Mouse (Mus musculus) heart, embryonic 11.5 days (tissue): ENCODE measurements around the gene Vhl. TPM values are rescaled to one million over a fixed set of nuclear protein-coding genes. Genes with fewer than 3 reads are reported as not detected.

ENCODE experiments used
- ATAC-seq: fragments of 200-750 bp; cut with Nextera tagmentation; replicated peaks from 2 replicates; pipeline ENCODE4 v1.8.0; 2017; ENCODE audit warnings: moderate library complexity; ENCODE audit not compliant: insufficient number of reproducible peaks, low FRiP score, low TSS enrichment
- H3K27ac ChIP-seq: fragments of 300-500 bp; sonication (generic); 2 replicates; pipeline ENCODE4 v1.5.1; 2014; ENCODE audit warnings: mild to moderate bottlenecking, low read depth, low read length
- H3K27me3 ChIP-seq: fragments of 300-500 bp; sonication (generic); 2 replicates; pipeline ENCODE4 v1.6.1; 2014; ENCODE audit warnings: mild to moderate bottlenecking, low read length, mixed read lengths; ENCODE audit not compliant: control insufficient read depth, insufficient read depth
- H3K36me3 ChIP-seq: fragments of 300-500 bp; sonication (generic); 2 replicates; pipeline ENCODE4 v1.6.1; 2014; ENCODE audit warnings: mild to moderate bottlenecking, low read length, moderate library complexity, mixed read lengths; ENCODE audit not compliant: control insufficient read depth, insufficient read depth
- H3K4me1 ChIP-seq: fragments of 300-500 bp; sonication (generic); 2 replicates; pipeline ENCODE4 v1.6.1; 2014; ENCODE audit warnings: low read length; ENCODE audit not compliant: control insufficient read depth, insufficient read depth
- H3K4me2 ChIP-seq: fragments of 300-500 bp; sonication (generic); 2 replicates; pipeline ENCODE4 v1.6.1; 2014; ENCODE audit warnings: mild to moderate bottlenecking, moderate library complexity
- H3K4me3 ChIP-seq: fragments of 300-500 bp; sonication (generic); 2 replicates; pipeline ENCODE4 v1.5.1; 2014; ENCODE audit warnings: low read depth, low read length
- H3K9ac ChIP-seq: fragments of 300-500 bp; sonication (generic); 2 replicates; pipeline ENCODE4 v1.6.1; 2014; ENCODE audit warnings: mild to moderate bottlenecking, low read depth, low read length, moderate library complexity
- H3K9me3 ChIP-seq: fragments of 300-500 bp; sonication (generic); replicated peaks from 2 replicates; pipeline ENCODE4 v1.6.1; 2016; ENCODE audit warnings: low read length; ENCODE audit not compliant: control insufficient read depth
- WGBS: fragments of 180-500 bp; shearing (Covaris S2); extraction: QIAGEN DNeasy Blood & Tissue Kit; methylation state at CpG from one replicate; pipeline ENCODE4 v1.1.7; 2014; ENCODE audit not compliant: insufficient replicate concordance; 5-methylcytosine and 5-hydroxymethylcytosine counted together
- polyA plus RNA-seq: library from polyadenylated mRNA; unstranded; fragments of >200 nt; fragmentation: Nextera tagmentation; extraction: Ambion mirVana; gene quantifications from 2 replicates; pipeline ENCODE4 v1.2.1, GENCODE M21; 2014

Gene Vhl
- polyA plus RNA-seq, 1 experiment from 2014 or later, result 31.2 TPM

- Histone ChIP-seq H3K9me3 (no peaks in the 10 kb centered on the region), H3K4me1 (no peaks in the 10 kb centered on the region; the same call in 1 of the 2 replicates), H3K27ac (no peak within 1 kb of the TSS), H3K4me2 (peak within 1 kb of the TSS; percentile 81), H3K36me3 (no peaks in the 10 kb centered on the region), H3K4me3 (peak within 1 kb of the TSS; percentile 56), H3K27me3 (no peaks in the 10 kb centered on the region), H3K9ac (peak within 1 kb of the TSS; percentile 75)
- 8% methylated on average over 37 of the region's 37 CpGs for WGBS
- ATAC-seq, result peak; percentile 88
Observed at GRCm38 (mm10) chr6:113638302-113639040, 14.7 kb downstream of the Vhl start, which contains the start of gene Irak2. Gene Irak2 (plus strand): TSS chr6:113638467.

DNA sequence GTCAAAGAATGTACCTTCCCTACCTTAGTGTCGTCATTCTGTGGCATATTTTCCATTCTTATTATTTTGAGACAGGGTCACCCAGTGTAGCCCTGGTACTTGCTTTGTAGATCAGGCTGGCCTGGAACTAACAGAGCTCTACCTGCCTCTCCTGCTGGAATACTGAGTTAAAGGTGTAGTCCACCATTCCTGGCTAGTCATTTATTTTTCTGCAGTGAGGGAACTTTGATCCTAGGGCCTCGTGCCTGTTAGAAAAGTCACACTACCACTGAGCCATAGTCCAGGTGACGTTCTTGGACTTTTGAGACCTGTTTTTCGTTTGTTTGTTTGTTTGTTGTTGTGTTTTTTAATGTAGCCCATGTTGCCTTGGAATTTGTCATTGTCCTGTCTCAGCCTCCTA lies 15.4 kb downstream of the Vhl start:
- ATAC-seq, result no peak
- no peak overlapping the region for H3K27ac ChIP-seq
- no peaks in the 10 kb centered on the region for H3K27me3 ChIP-seq
- H3K9ac ChIP-seq, result no peak overlapping the region
- H3K4me2 ChIP-seq, result no peak overlapping the region
- 75% methylated on average over 4 of the region's 4 CpGs for WGBS
- H3K4me1 ChIP-seq, result no peaks in the 10 kb centered on the region; the same call in 1 of the 2 replicates
- H3K4me3 ChIP-seq, result no peak overlapping the region
- H3K9me3 ChIP-seq, result no peaks in the 10 kb centered on the region
- H3K36me3 ChIP-seq, result no peaks in the 10 kb centered on the region

DNA sequence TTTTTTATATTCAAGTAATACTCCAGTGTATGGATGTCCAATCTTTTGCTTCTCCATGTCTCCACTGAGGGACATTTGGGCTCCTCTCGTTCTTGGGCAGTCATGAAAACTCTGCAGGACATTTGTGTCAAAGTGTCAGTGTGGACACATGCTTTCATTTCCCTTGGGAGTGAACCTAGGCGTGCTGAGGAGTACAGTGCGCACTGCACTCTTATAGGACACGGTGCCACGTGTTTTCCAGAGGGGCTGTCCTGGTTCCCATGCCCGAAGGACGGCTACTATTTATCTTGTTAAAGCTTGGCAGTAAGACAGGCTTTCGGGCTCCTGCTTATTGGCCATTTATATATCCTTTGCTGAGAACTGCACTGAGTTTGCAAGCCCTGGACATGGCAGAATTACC lies 18.8 kb downstream of the Vhl start:
- no peak overlapping the region for H3K4me3 ChIP-seq
- no peaks in the 10 kb centered on the region for H3K27me3 ChIP-seq
- H3K36me3 ChIP-seq, result no peaks in the 10 kb centered on the region
- H3K9ac ChIP-seq, result no peak overlapping the region
- 79% methylated on average over 8 of the region's 8 CpGs for WGBS
- H3K4me1 ChIP-seq, result no peaks in the 10 kb centered on the region; the same call in 1 of the 2 replicates
- no peak overlapping the region for H3K27ac ChIP-seq
- no peak for ATAC-seq
- H3K4me2 ChIP-seq, result no peak overlapping the region
- no peaks in the 10 kb centered on the region for H3K9me3 ChIP-seq

DNA sequence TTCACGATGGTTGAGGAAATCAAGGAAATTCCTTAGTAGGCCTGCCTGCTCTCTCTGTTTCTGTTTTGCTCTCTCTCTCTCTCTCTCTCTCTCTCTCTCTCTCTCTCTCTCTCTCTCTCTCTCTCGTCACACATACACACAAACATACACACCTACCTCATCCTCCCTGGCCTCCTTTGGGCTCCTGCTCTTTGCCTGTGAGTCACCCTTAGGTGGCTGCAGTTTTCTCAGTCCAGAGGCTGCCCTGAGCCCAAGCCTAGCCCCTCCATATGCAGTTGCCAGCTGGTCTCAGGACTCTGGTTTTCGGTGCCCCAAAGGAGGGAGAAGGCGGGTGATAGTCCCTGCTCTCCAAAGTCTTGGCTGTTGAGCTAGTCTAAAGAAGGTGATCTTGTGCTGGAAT lies 19.3 kb downstream of the Vhl start:
- no peaks in the 10 kb centered on the region for H3K27me3 ChIP-seq
- H3K4me2 ChIP-seq, result no peak overlapping the region
- no peak overlapping the region for H3K27ac ChIP-seq
- H3K4me3 ChIP-seq, result no peak overlapping the region
- no peak overlapping the region for H3K9ac ChIP-seq
- H3K36me3 ChIP-seq, result no peaks in the 10 kb centered on the region
- WGBS, result 68% methylated on average over 4 of the region's 4 CpGs
- no peak for ATAC-seq
- H3K9me3 ChIP-seq, result no peaks in the 10 kb centered on the region
- H3K4me1 ChIP-seq, result no peaks in the 10 kb centered on the region; the same call in 1 of the 2 replicates

GRCm38 (mm10) chr6:113643967-113644366 lies 20.2 kb downstream of the Vhl start:
- H3K9ac ChIP-seq, result no peak overlapping the region
- H3K27ac ChIP-seq, result no peak overlapping the region
- no peak overlapping the region for H3K4me3 ChIP-seq
- H3K4me2 ChIP-seq, result no peak overlapping the region
- H3K4me1 ChIP-seq, result no peaks in the 10 kb centered on the region
- no peaks in the 10 kb centered on the region for H3K9me3 ChIP-seq
- no peaks in the 10 kb centered on the region for H3K36me3 ChIP-seq
- ATAC-seq, result no peak
- no peaks in the 10 kb centered on the region for H3K27me3 ChIP-seq
- 85% methylated on average over 2 of the region's 2 CpGs for WGBS

DNA sequence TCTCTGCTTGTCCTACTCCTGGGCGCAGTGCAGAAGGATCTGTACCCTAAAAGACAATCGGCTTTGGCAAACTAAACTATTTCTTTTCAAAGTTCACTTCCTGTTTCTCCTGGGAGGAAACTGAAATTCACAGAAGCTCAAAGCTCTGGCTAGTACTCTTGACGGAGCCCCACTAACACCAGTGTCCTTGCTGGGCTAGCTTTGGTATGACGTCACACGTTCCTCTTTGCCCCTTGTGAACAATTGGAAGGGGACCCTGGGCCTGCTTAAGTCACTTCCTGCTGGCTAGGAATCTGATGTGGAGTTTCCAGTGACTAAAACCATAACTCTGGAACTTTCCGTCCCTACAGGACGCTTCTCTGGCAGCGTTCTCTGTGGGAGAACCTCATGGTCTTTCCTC lies 21.0 kb downstream of the Vhl start:
- no peaks in the 10 kb centered on the region for H3K9me3 ChIP-seq
- no peak for ATAC-seq
- H3K36me3 ChIP-seq, result no peaks in the 10 kb centered on the region
- H3K4me1 ChIP-seq, result no peaks in the 10 kb centered on the region
- H3K27ac ChIP-seq, result 0 out of 2 replicates have a peak overlapping the region, but pooled peaks have one; percentile 18
- no peak overlapping the region for H3K4me3 ChIP-seq
- WGBS, result 67% methylated on average over 8 of the region's 8 CpGs
- H3K27me3 ChIP-seq, result no peaks in the 10 kb centered on the region
- H3K4me2 ChIP-seq, result no peak overlapping the region
- H3K9ac ChIP-seq, result no peak overlapping the region

GRCm38 (mm10) chr6:113649346-113650196 lies 25.8 kb downstream of the Vhl start:
- Histone ChIP-seq H3K4me2 (no peak overlapping the region), H3K4me3 (no peak overlapping the region), H3K4me1 (no peaks in the 10 kb centered on the region), H3K9me3 (no peaks in the 10 kb centered on the region), H3K27me3 (no peaks in the 10 kb centered on the region), H3K27ac (no peak overlapping the region), H3K9ac (no peak overlapping the region), H3K36me3 (no peaks in the 10 kb centered on the region)
- WGBS, result 80% methylated on average over 7 of the region's 7 CpGs
- no peak for ATAC-seq

DNA sequence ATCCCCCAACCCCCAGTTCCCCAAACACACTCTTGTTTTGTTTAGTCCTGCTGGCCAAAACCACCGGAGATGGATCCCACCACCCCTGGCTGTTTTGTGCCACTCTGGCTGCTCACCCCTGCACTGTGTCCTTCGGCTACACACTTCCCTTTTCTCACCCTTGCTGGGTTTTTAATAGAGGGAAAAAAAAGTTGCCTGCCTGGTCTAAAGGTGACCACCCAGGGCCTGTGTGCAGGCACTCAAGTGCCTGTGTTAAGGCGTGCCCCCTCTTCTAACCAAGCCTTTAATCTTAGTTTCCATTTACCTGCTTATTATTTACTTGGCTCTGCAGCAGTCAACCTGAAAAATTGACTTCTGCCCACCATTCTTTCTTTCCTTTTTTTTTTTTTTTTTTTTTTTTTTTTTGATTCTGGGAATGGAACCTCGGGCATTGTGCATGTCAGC lies 26.5 kb downstream of the Vhl start:
- no peaks in the 10 kb centered on the region for H3K9me3 ChIP-seq
- ATAC-seq, result no peak
- H3K9ac ChIP-seq, result no peak overlapping the region
- H3K4me3 ChIP-seq, result no peak overlapping the region
- no peak overlapping the region for H3K27ac ChIP-seq
- H3K36me3 ChIP-seq, result no peaks in the 10 kb centered on the region
- no peak overlapping the region for H3K4me2 ChIP-seq
- no peaks in the 10 kb centered on the region for H3K4me1 ChIP-seq
- 76% methylated on average over 4 of the region's 4 CpGs for WGBS
- H3K27me3 ChIP-seq, result no peaks in the 10 kb centered on the region
